Comparison of ENCODE assay signal across 8 mouse cellular contexts in genomic region chr1:182408243-182408642, GRCm38 (mm10). TPM values are rescaled to one million over a fixed set of nuclear protein-coding genes. Genes with fewer than 3 reads are reported as not detected.
DNase-seq lines count a peak whose midpoint lies in the region; ATAC-seq and TF ChIP-seq lines count a peak whose summit lies in the region.

No protein-coding gene starts in this region.

- no peaks in the 10 kb centered on the region for H3K9me3 ChIP-seq in heart, embryonic 12.5 days (replicated peaks)
- no peaks in the 10 kb centered on the region for H3K9me3 ChIP-seq in intestine, embryonic 16.5 days (ENCODE audit: control insufficient read depth, low read length)

- intact Hi-C loops in heart, postnatal 36 days (cut with DNase I) = no loop called here

- TF ChIP-seq POLR2A in olfactory bulb, adult 2 months (IDR thresholded peaks at IDR 0.05; ENCODE audit: insufficient read depth, low read depth, low read length) = no peak

- peak overlapping the region; percentile 88 for H3K27ac ChIP-seq in heart, embryonic 12.5 days (ENCODE audit: poor library complexity, severe bottlenecking)
- peak overlapping the region; percentile 88 for H3K27ac ChIP-seq in intestine, embryonic 16.5 days (ENCODE audit: low read length)
- peak overlapping the region; percentile 83 for H3K27ac ChIP-seq in olfactory bulb, adult 2 months (ENCODE audit: insufficient read depth, low read depth, low read length)

- H3K4me3 ChIP-seq in heart, embryonic 12.5 days = peak overlapping the region; percentile 85
- H3K4me3 ChIP-seq in intestine, embryonic 16.5 days (ENCODE audit: low read length) = peak overlapping the region; percentile 92
- H3K4me3 ChIP-seq in olfactory bulb, adult 2 months (ENCODE audit: insufficient read depth, low read depth, low read length) = peak overlapping the region; percentile 96

- H3K27me3 ChIP-seq in heart, embryonic 12.5 days (replicated peaks) = no peaks in the 10 kb centered on the region
- no peaks in the 10 kb centered on the region for H3K27me3 ChIP-seq in intestine, embryonic 16.5 days (replicated peaks; ENCODE audit: control insufficient read depth, insufficient read depth, low read length)

- WGBS in heart, embryonic 12.5 days = 3% methylated on average over 13 of the region's 13 CpGs
- 5% methylated on average over 13 of the region's 13 CpGs for WGBS in intestine, embryonic 16.5 days
- 3% methylated on average over 13 of the region's 13 CpGs for WGBS in olfactory bulb, adult 2 months

- no peak for TF ChIP-seq CTCF in olfactory bulb, adult 2 months (IDR thresholded peaks at IDR 0.05; ENCODE audit: insufficient read depth, low read depth, low read length)

- H3K9ac ChIP-seq in heart, embryonic 12.5 days = peak overlapping the region; percentile 93
- peak overlapping the region; percentile 81 for H3K9ac ChIP-seq in intestine, embryonic 16.5 days (ENCODE audit: low read depth, low read length)

- ATAC-seq in heart, embryonic 12.5 days (ENCODE audit: insufficient number of reproducible peaks, low FRiP score) = no peak
- peak; percentile 10 for ATAC-seq in CD4-positive, CD25-positive, alpha-beta regulatory T cell, adult 4 months
- ATAC-seq in intestine, embryonic 16.5 days = no peak
- ATAC-seq in megakaryocyte progenitor cell, adult 5-6 weeks (replicated peaks; ENCODE audit: poor library complexity) = no peak

- H3K4me1 ChIP-seq in heart, embryonic 12.5 days (replicated peaks) = peaks cover 21% of the 10 kb centered on the region
- H3K4me1 ChIP-seq in intestine, embryonic 16.5 days (ENCODE audit: control insufficient read depth, insufficient read depth, low read length) = peaks cover 22% of the 10 kb centered on the region
- H3K4me1 ChIP-seq in olfactory bulb, adult 2 months (ENCODE audit: control insufficient read depth, insufficient read depth, low read length) = peaks cover 3% of the 10 kb centered on the region

- H3K36me3 ChIP-seq in heart, embryonic 12.5 days = no peaks in the 10 kb centered on the region
- H3K36me3 ChIP-seq in intestine, embryonic 16.5 days (ENCODE audit: control insufficient read depth, insufficient read depth, low read length) = no peaks in the 10 kb centered on the region

- no peak for DNase-seq in heart, postnatal 36 days
- peak; percentile 85 for DNase-seq in cerebellum, postnatal 10 days
- DNase-seq in T-cell, adult 2 months (ENCODE audit: low spot score) = no peak

- peak overlapping the region; percentile 71 for H3K4me2 ChIP-seq in heart, embryonic 12.5 days
- peak overlapping the region; percentile 48 for H3K4me2 ChIP-seq in intestine, embryonic 16.5 days (ENCODE audit: low read depth, low read length)

RNA-seq across cellular contexts. Expression of gene Trp53bp2, which starts 0.7 kb away (rescaled TPM):
- polyA plus RNA-seq in heart, embryonic 12.5 days (2016; fragmentation: Nextera tagmentation; extraction: Ambion mirVana) = 18.9 and 19.8 TPM in 2 replicates
- 10 to 100 TPM; 11.0 to 12.8 TPM for total RNA-seq in heart, postnatal 36 days (2021)
- 1 to 10 TPM; 8.5 to 8.9 TPM for polyA plus RNA-seq in CD4-positive, CD25-positive, alpha-beta regulatory T cell, adult 4 months (2017; shearing (Covaris generic))
- polyA plus RNA-seq in intestine, embryonic 16.5 days (2015; fragmentation: Nextera tagmentation; extraction: Ambion mirVana) = 16.3 and 18.4 TPM in 2 replicates
- not detected in 2 replicates for polyA plus RNA-seq in olfactory bulb, adult 2 months (2012; ENCODE audit: insufficient read depth, insufficient read length, low replicate concordance, missing spikeins)
- 12.3 and 17.5 TPM in 2 replicates for total RNA-seq in megakaryocyte progenitor cell, adult 5-6 weeks (2015)
- total RNA-seq in megakaryocyte progenitor cell, adult 5-6 weeks (2017) = 7.5 and 10.6 TPM in 2 replicates

Comparison
In these comparisons a context has a peak if more than half of its experiments do, and no peak if none do; other contexts are left out.
1. DNase-seq: peak in cerebellum, postnatal 10 days (2 of 2); none in heart, postnatal 36 days (0 of 2) and T-cell, adult 2 months (single experiment).
2. Peak in every context shown above with its lines, with median percentiles within 50 percentile points of each other: H3K27ac ChIP-seq and H3K4me3 ChIP-seq.